Mouse (Mus musculus): ENCODE measurements at regions not wholly inside any gene's neighbourhood (a gene's known extent, or its start where the extent isn't known, plus 50 kb on each side); places are given as distances from the start of the nearest gene placed in this dataset.

DNA sequence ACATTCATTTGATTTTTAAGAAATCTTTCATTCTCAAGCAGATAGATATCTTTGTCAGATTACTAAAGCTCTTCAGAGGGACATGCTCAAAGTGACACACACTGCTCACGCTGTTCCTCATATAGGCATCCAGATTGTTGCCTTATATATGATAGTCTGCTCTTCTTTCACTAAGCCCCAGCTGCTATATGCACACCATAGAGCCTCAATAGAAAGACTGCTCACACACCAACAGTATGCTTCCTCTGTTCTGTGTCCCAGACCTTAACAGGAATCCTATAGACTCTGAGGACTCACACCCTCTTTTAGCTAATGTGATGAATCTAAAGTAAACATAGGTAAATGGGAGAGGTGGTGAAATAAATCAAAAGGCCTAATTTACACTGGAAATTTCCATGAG is 561.8 kb downstream of the Smarca1 start:
- DNase-seq, result no peak
- intact Hi-C loops (cut with DNase I), result no loop called here

- DNase-seq, result no peak
- intact Hi-C loops (cut with DNase I), result no loop called here
These were observed 564.0 kb downstream of the Smarca1 start for GRCm38 (mm10) chrX:47328817-47329216.

DNA sequence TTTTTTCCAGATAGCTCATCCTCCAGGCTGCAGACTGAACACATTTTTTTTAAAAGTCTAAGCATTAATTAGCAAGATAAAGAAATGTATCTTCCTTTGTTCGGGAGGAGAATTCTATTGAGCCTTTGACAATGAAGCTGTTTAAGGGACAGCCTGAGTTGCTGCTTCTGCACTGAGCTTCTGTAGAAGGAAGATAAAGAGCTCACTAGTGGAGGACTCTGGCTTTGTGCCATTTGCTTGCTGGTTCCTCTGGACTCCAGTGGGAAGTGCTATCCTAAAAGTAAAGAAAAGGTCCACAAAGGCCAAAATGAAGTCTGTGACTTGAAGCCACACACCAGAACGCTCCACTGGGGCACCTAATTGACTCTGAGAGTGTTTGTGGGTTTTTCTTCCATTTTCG is 577.0 kb downstream of the Smarca1 start:
- intact Hi-C loops (cut with DNase I), result no loop called here
- peak in 1 of 2 experiments; percentile 1 for DNase-seq

DNA sequence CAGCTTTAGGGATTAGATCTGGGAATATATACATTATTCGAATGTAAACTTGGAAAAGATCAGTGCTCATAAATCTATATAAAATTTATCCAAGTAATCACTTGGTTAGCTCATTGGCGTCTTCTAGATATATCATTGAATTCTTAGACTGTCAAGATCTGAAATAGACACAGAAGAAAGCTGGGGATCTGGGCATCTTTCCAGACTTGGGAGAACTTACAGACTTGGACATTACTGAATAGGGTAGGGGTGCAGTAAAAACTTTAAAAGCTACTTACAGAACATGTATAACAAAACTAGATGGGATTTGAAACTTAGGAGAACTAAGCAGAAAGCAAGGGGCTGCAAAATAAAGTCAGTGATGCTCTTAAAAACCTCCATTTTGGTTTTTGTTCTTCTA is 585.6 kb downstream of the Smarca1 start:
- no peak for DNase-seq
- intact Hi-C loops (cut with DNase I), result no loop called here

DNA sequence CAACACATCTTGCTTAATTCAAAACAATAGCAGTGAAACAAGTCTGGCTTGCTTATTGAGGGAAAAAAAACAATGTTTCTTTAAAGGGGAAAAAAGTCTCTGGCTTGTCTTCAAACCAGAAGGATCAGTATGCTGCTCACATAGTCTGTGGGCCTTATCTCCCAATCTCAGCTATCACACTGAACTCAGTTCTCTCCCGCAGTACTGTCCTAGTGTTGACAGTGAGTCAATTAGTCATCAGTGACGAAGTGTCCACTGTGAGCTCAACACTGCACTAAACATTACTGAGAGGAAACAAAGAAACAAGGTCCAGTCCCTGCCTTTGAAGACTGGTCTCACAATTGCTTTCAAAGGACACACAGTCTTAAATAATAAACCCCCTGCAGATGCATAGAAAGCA is 589.2 kb downstream of the Smarca1 start:
- DNase-seq, result no peak
- intact Hi-C loops (cut with DNase I), result no loop called here

GRCm38 (mm10) chrX:47292548-47293147 is 600.1 kb downstream of the Smarca1 start:
- DNase-seq, result peak; percentile 1 to 5
- intact Hi-C loops (cut with DNase I), result no loop called here
